Mouse (Mus musculus) frontal cortex, postnatal 36 days (tissue): ENCODE results near the gene Tlx3.

ENCODE experiments used
- DNase-seq, 2 experiments: peaks; one replicate each; pipeline ENCODE4 v3.0.0; 2022; ENCODE audit warnings: low spot score in 2 of 2

The Tlx3 gene

DNA sequence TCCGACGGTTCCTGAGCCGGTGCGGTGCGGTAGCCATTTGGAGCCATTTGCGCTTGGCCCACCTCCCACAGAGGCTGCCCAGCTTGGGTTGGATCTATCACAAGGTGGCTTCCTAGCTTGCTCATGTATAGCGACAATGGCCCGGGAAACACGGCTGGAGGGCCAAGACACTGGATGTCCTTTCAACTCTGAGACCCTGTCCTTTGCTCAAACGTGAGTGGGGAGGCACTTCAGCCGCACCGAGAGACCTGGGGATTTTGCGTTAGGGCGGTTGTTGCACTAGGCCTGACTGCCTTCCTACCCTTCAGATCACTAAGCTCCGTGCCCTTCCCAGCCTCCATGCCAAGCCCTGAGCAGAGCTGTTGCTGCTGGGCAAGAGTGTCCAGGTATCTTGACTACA is 5.7 kb downstream of the Tlx3 start:
- DNase-seq: no peak

DNA sequence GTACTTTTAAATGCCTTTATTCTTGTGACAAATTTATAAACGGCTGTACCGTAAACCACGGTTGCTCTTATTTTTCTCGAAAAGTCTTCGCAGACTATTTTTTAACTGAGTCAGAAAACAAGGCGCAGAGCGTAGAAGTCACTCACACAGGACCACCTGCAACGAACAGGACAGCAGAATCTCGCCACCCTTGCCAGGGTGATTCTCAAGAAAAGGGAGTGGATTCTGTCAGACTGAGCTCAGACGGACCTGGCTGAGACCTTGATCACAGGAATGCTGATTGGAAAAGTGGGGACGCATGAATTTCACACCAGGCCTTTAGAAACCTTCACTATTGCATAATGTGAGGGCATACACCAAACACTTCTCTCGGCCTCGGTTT is 6.3 kb downstream of the Tlx3 start:
- no peak for DNase-seq

DNA sequence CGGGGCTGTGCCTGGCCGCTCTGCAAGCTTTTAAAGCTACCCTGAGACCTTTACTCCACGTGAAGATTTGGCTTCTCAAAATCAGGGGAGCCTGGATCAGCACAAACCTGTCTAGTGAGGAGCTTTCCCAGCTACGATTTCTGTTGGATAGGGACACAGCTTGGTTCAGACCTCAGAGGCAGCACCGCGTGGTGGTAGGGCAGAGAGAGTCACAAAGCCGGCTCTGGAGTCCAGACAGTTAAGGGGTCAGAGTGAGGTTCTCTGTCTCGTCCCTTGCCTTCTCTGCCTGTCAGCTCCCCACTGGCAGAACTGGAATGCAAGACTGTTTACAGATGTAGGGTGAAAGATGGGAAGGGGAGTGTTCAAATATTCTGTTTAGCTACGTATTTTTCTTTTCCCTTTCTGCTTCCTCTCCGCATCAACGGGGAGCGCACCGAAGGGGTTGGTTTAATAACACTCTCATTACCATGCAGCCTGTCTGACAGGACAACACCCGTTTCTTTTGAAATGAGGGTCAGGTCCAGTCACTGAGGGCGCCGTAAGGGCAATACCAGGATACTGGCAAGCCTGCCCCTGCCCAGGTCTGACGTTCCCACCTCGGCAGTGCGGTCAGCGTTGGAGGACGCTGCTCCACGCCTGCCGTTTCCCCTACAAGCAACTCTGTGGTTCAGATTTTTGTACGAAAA is 6.8 kb downstream of the Tlx3 start:
- DNase-seq: no peak

DNA sequence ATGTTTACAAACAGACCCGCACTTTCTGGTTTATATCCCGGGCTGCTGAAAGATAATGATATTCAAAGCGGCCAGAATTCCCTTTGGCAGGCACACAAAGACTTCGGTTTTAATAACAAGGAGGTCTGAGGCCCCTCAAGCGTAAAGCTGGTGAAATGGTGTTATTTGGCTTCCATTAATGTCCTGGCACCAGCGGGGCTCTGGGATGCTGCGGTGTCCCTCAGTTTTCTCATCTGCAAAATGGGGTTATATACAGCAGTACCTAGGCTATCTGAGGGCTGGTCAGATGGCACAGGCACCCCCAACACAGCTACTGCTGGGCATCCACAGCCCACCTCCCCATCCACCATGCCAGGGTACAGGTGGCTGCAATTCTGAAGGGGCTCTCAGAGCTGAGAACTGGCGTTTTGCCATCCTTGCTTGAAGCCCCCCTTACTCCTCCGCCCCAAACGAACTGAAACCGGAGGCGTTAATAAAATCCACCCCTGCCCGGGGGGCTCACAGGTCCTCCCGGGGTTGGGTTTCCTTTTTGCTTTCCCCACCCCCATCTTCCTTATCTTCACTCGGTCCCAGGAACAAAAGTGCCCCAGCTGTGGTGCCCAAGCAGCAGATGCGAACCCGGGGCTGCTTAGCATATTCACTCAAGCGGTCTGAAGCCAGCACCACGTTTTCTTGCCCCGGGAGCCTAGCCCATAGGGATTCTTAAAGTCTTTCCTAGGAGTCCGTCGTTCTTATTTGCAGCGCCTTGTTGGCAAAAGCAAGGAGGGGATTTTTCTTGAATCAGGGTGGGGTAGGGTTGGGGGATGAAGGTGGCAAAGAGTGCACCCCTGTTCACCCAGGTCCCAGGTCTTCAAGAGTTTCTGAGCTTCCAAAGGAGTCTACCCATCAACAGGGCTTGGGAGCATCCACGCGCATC is 7.6 kb downstream of the Tlx3 start:
- no peak for DNase-seq

DNA sequence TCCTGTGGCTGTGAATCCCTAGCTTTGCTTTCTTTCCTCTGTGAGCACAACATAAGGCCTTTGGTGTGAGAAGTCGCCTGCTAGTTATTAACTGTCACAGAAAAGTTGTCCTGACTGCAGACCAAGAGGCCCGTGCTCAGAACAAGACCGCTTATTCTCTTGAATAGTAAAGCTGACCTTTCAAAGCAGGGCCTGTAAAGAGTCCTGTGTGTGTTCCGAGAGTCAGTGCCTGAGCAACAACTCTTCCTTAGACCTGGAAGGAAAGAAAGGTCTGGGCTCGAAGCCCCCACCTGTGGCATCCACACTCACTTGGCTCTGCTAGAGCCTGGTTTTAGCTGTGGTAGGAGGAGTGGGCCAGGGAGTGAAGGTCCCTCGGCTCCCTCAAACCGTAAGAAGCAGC is 8.3 kb downstream of the Tlx3 start:
- DNase-seq: no peak

DNA sequence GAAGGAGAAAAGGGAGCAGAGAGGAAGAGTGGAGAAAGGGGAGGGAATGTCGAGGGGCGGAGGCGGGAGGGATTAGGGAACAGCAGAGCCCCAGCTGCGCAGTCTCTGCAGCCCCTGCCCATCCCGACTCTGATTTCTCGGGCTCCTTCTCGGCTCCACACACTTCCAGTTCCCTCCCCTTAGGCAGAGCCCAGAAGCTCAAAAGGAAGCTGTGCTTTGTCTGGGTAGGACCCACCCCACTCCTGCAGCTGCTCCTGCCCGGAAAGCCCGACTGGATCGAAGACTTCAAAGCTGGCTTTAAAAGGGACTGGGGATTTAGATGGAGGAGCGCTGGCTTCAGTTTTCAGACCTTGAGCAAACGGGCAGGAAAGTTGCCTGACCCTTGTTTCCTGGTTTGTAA is 9.7 kb downstream of the Tlx3 start:
- no peak for DNase-seq

DNA sequence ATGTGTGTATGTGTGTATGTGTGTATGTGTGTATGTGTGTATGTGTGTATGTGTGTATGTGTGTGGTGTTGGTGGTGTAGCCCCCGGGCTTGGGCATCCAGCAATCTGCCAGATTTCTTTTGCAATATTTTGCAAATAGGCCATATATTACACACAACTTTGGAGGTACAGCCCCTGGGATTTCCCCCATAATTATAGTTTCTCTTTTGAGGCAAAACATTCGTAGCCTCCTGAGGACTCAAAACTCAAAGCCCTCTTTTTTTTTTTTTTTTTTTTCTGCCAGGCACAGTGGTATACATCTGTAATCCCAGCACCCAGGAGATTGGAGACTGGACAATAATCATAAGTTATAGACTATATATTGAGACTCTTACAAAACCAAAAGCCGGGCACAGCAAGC is 21.6 kb downstream of the Tlx3 start:
- DNase-seq: no peak

DNA sequence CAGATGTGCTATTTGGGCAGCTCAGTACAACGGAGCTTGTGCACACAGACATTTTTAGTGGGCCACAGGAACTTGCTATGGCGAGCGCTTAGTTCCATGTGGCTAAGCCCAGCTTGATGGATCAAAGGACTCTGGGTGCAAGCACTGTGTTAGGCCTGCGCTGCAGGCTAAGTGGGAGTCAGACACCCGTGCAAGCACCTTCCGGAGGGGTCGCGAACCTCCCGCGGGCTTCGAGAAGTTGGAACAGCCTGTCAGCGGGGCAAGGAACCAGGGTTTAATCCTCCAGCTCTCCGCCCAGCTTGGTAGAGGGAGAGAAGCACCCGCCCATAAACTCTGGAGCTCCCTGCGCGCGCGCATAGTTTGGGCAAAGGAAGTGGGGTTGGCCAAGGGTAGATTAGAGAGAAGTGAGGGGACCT is 22.7 kb downstream of the Tlx3 start:
- DNase-seq: no peak

DNA sequence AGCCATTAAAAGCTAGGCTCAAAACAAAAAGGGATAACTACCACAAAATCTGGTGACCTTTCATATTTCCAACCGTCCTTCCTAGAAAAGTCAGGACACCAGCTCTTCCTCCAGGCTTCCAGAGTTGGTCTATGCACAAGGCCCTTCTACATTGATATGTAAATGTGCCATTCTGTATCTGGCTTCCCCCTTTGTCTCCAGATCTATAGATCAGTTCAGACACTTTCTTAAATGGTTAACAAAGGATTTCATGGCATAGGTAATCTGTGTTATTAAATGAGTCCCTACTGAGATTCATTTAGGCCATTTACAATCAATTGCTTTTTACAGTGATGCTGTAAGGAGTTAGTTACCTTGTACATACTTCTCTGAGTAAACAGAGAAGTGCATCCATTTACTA is 23.6 kb downstream of the Tlx3 start:
- no peak for DNase-seq

DNA sequence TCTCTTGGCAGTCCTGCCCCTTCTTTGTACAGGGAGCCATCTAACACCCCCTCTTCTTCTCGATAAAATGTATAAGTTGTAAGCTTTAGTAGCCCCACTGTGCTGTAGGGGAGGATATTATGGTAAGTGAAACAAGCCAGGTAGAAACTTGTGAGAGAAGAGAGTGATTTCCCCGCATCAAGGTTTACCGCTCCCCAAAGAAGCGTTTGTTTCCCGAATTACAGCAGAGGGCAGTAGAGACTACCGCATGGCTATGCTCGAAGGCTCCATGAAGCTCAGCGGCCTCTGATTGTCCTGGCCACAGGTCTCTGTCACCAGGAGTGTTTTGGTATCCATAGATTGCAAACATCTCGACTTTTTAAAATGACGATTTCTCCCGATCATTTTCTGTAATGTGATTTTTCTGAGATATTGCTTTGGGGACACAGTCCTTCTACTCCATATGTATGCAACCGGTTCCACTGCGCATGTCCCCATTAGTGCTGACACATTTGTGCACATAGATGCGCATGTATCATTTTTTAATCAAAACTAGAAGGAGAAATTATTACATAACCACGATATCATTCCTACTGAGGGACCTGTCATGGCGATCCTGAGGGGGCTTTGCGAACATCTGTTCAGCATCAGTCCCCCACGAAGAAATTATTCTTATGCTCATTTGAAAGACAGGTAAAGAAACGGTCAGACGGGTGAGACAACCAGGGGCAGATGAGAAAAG is 26.7 kb downstream of the Tlx3 start:
- DNase-seq: peak in 1 of 2 experiments; percentile 44

DNA sequence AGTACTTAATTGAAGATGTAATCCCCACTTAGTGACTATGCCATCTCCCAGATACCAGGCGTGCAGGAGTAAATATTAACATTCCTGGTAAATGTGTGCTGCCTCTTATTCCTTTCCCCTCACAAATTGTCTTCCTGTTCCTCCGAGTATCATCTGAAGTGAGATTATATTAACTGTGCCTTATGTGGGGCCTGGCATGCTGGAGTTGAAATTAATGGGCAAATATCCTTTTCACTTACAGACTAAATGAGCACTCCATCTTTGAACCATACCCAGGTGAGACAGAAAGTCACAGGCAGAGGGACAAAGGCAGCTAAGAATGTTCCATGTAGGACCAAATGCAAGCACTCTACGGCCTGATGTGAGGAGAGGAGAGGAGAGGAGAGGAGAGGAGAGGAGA is 27.6 kb downstream of the Tlx3 start:
- no peak for DNase-seq

DNA sequence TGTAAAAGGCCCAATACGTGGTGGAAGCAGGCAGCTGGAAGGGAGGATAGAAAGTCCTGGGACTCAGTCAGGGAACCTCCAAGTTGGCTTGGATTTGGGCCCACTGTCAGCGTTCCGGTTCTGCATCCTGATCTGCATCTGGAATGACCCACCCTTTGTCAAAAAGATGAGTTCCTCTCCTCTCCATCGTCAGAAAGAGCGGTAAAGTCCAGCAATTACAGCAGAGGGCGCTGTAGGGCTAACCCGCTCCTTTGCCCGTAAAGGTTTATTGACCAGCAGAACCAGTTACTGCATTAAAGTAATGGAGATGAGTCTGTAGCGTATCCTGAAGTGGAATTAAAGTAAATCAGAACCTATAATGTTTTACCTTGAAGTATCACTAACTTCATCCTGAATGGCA is 32.9 kb downstream of the Tlx3 start:
- peak; percentile 28 to 38 for DNase-seq

DNA sequence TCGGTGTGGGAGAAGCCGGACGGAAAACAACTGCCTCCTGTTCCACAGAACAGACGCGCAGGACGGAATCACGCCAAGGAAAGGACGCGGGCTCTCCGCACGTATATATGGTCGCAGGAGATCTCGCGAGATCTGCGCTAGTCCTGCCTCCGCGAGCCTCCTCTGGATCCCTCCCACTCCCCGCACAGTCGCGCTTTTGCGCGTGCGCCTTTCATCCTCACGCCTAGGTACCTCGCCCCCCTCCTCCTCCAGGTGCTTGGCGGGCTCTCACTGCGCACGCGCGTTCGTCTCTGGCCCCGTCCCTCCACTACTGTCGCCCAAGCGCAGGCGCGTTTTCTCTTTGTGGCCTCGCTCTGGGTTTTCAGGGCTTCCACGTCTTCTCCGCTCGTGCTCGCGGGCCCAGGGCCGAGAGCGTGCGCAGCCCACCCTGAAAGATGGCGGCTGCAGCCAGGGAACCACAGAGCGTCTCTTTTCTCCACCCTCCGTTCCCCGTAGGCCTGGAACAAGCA is 40.3 kb downstream of the Tlx3 start, which contains the start of gene Npm1:
TSS of gene Npm1 (minus strand) at position 209 of the 509 bp plus-strand sequence.
- DNase-seq: peak; percentile 99 to 100

DNA sequence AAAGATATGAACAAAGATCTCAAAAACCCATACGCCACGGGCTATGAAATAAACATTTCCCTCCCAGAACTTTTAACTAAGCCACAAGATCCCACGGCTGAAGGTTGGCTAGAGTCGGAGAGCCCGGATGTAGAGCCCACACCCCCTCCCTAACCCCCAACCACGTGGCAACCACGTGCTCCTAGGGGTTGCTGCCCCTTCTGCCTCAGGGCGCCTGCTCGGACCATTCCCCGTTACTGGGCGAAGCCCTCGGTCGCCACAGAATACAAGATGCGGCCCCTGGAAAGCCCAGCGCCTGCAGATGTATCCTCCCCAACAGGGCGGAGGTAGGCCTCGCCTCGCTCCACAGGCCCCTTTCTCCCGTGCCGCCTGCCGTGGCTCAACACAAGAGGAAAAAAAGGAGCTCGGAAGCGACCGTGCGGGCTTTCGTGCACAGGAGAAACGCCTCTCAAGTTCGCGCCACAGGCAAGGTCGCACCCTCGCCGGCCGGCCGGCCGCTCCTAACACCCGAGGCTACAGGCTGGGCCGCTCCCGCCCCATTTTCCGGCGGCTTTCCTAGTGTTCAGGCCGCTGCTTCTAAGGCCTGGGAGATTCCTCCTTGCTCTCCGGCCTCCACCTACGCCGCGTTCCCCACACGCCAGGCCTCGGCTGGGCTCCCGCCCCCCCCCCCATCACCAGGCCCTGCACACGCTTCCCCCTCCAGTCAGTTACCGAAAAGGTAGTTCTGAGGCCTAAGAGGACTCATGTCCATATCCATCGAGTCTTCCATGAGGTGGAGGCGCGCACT is 41.0 kb downstream of the Tlx3 start:
- DNase-seq: peak; percentile 57 to 60

DNA sequence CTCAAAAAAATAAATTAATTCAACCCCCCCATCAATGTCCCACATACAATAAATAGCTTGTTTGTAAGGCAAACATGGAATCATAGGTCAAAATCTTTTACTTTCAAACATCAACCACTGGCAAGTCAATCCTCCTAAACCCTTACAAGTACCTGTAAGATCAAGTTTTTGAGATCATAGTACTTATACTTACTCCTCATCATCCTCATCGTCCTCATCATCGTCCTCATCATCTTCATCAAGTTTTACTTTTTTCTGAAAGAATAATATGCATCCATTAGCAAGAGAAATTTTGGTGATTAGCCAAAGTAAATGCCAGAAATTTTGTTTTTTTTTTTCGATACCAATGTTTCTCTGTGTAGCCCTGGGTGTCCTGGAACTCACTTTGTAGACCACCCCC is 43.6 kb downstream of the Tlx3 start:
- no peak for DNase-seq

DNA sequence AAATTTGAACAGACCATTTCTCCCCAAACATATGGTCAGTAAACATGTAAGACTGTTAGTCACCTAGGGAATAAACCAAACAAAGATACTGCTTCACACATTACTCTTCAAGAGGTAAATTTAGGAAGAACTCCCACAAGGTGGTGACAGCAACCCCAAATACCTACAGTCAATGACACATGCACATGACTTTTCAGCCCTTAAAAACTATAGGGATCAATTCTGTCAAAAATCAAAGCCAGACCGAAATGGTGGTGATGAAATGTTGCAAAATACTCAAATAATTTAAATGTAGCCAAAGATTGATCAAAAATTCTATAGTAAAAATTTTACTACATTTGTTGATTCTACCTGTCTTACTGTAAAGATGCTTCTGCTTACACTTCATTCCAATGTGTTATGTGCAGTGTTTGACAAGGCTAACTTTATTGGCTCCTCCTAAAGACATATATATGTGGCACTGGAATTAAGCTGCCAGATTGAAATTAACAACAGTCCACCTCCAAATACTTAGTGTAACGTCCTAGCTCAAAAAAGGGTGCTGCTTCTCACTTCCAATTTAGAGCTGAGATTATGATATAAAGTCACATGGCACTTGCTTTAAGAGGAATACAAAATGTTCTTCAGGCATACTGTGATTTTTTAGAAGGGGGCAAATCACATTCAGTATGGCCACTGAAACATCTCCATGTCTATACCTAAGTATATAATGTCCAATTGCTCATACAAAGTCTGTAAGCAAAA is 45.8 kb downstream of the Tlx3 start:
- no peak for DNase-seq

DNA sequence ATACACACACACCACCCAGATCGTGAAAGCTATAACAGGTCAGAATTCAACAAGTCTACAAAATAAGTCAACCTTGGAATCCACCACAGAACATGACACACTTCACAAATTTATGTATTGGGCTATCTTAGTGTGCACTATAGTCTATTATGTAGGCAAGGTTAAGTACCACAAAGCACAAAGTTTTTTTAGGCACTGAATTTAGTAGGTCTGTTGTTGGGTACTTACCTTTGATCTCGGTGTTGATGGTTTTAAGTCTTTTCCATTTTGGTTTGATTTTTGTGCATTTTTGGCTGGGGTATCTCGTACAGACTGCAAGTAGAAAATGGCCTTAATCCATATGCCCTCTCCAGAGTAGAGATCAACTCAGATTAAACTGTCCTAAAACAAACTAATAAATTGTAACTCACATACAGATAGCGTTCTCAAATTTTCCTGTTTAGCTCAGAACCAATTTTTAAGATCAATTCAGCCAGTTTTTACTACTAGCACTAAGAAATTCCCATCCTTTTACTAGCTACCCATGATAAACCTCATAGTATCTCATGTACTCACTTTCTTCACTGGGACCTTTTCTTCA is 46.9 kb downstream of the Tlx3 start:
- no peak for DNase-seq

DNA sequence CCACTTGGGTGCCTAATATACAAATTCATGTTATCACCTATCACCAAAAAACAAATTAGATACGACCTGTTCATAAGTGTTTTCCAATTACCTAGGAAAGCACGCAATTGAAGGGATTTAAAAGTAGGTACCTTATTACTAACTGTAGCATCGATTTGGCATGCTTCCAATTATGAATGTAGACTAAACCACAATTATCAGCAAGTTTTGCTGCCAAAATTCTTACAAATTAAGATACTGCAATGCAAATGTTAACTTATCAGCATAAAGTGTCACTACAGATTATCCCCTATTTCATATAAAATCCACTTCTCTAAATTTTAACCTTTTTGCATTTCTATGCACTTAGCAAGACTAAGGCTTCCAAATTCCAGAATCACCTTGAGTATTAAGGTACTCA is 48.9 kb downstream of the Tlx3 start:
- DNase-seq: no peak

DNA sequence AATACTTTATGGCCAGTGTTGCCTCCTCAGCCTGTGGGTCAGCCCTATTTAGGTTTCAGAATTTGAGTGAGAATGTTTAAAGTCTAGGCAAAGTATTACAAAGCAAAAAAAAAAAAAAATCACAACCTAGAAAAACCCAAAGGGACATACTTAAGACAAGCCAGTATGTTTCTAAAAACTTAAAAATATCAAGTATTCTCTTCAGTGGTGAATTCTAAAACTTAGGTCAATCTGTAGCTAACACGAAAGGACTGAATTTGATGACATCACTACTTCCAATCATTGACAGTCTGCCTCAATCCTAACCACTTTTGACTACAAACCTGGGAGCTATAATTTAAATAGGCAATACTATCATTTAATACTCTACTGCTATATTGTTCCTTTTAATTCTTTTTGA is 50.4 kb downstream of the Tlx3 start:
- no peak for DNase-seq

DNA sequence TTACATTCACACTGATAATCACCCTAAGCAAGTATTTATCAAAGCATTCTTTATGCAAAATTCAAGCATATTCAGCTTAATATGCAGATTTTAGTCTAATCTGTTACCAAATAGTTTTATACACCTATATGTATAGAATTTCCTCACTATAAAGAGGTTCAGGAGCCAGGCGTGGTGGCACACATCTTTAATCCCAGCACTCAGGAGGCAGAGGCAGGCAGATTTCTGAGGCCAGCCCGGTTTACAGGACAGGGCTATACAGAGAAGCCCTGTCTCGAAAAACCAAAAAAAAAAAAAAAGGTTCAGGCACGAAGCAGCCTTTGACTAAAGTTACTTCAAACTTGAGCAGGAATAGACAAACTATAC is 51.6 kb downstream of the Tlx3 start:
- no peak for DNase-seq
